Mouse (Mus musculus) stomach, postnatal 0 days (tissue): ENCODE data around the gene A4galt. TPM values are rescaled to one million over a fixed set of nuclear protein-coding genes. Genes with fewer than 3 reads are reported as not detected.
"Not testable (repeated sequence)": the region's sequence is repeated elsewhere in the genome, so short reads cannot be mapped to it uniquely, and the experiment has no call there.

Experiments
- ATAC-seq: fragments of 200-750 bp; cut with Nextera tagmentation; 2 replicates; pipeline ENCODE4 v1.8.0; 2017; ENCODE audit not compliant: low FRiP score, low TSS enrichment
- DNase-seq: peaks from one replicate; pipeline ENCODE4 v3.0.0-alpha.2; 2016; ENCODE audit warnings: low spot score
- H3K27ac ChIP-seq: fragments of 300-500 bp; sonication (generic); replicated peaks from 2 replicates; pipeline ENCODE4 v1.5.1; 2014; ENCODE audit warnings: mild to moderate bottlenecking, control low read depth
- H3K27me3 ChIP-seq: fragments of 300-500 bp; sonication (generic); 2 replicates; pipeline ENCODE4 v1.6.1; 2014; ENCODE audit warnings: low read length; ENCODE audit not compliant: control insufficient read depth, insufficient read depth
- H3K36me3 ChIP-seq: fragments of 300-500 bp; sonication (generic); 2 replicates; pipeline ENCODE4 v1.6.1; 2014; ENCODE audit warnings: low read length, mixed read lengths; ENCODE audit not compliant: control insufficient read depth, insufficient read depth
- H3K4me1 ChIP-seq: fragments of 300-500 bp; sonication (generic); replicated peaks from 2 replicates; pipeline ENCODE4 v1.6.1; 2014; ENCODE audit warnings: antibody characterized with exemption; ENCODE audit not compliant: control insufficient read depth, insufficient read depth
- H3K4me2 ChIP-seq: fragments of 300-500 bp; sonication (generic); replicated peaks from 2 replicates; pipeline ENCODE4 v1.6.1; 2014; ENCODE audit warnings: low read depth, mild to moderate bottlenecking, control low read depth, moderate library complexity
- H3K4me3 ChIP-seq: fragments of 300-500 bp; sonication (generic); 2 replicates; pipeline ENCODE4 v1.5.1; 2014; ENCODE audit warnings: low read depth, low read length, control low read depth
- H3K9ac ChIP-seq: fragments of 300-500 bp; sonication (generic); 2 replicates; pipeline ENCODE4 v1.6.1; 2014; ENCODE audit warnings: mild to moderate bottlenecking, low read length, control low read depth, mixed read lengths
- H3K9me3 ChIP-seq: fragments of 300-500 bp; sonication (generic); 2 replicates; pipeline ENCODE4 v1.6.1; 2016; ENCODE audit warnings: low read length; ENCODE audit not compliant: control insufficient read depth
- CTCF ChIP-seq: IDR thresholded peaks from 2 replicates; pipeline ENCODE4 v1.5.1; 2016; ENCODE audit warnings: antibody characterized with exemption, low read depth, mild to moderate bottlenecking, moderate library complexity
- EP300 ChIP-seq: optimal IDR thresholded peaks from 2 replicates; pipeline ENCODE3; 2016; ENCODE audit warnings: antibody characterized with exemption
- WGBS: fragments of 180-500 bp; shearing (Covaris S2); extraction: QIAGEN DNeasy Blood & Tissue Kit; methylation state at CpG from one replicate; pipeline ENCODE4 v1.1.7; 2014; 5-methylcytosine and 5-hydroxymethylcytosine counted together
- polyA plus RNA-seq: library from polyadenylated mRNA; unstranded; fragments of >200 nt; fragmentation: Nextera tagmentation; extraction: Ambion mirVana; gene quantifications from 2 replicates; pipeline ENCODE4 v1.2.1, GENCODE M21; 2015

Gene A4galt
- polyA plus RNA-seq, 1 experiment from 2014 or later: 23.0 TPM

- WGBS: 58% methylated on average over 4 of the region's 4 CpGs
- H3K9ac ChIP-seq: no peak overlapping the region
- H3K4me1 ChIP-seq: no peaks in the 10 kb centered on the region
- H3K4me2 ChIP-seq: no peak overlapping the region
- no peak overlapping the region for H3K4me3 ChIP-seq
- no peaks in the 10 kb centered on the region for H3K36me3 ChIP-seq
- DNase-seq: no peak
- no peak overlapping the region for H3K27ac ChIP-seq
- no peaks in the 10 kb centered on the region for H3K9me3 ChIP-seq
- TF ChIP-seq EP300 (no peak), CTCF (no peak)
- 0 out of 2 replicates have a peak, but pooled peaks have one; percentile 22 for ATAC-seq
- no peaks in the 10 kb centered on the region for H3K27me3 ChIP-seq
These were observed 25.9 kb upstream of the A4galt start for GRCm38 (mm10) chr15:83277451-83277850.

- DNase-seq, H3K4me3 ChIP-seq, H3K9ac ChIP-seq, H3K27me3 ChIP-seq, H3K9me3 ChIP-seq, H3K36me3 ChIP-seq, H3K4me1 ChIP-seq, H3K4me2 ChIP-seq, H3K27ac ChIP-seq: not testable (repeated sequence)
- ATAC-seq: peak; percentile 27; the same call in 1 of the 2 replicates
These were observed 22.7 kb upstream of the A4galt start for GRCm38 (mm10) chr15:83274237-83274636.

GRCm38 (mm10) chr15:83273017-83273416 is 21.4 kb upstream of the A4galt start:
- Histone ChIP-seq H3K4me2 (no peak overlapping the region), H3K9ac (no peak overlapping the region), H3K36me3 (no peaks in the 10 kb centered on the region), H3K9me3 (no peaks in the 10 kb centered on the region), H3K4me1 (no peaks in the 10 kb centered on the region), H3K27ac (no peak overlapping the region), H3K27me3 (no peaks in the 10 kb centered on the region), H3K4me3 (no peak overlapping the region)
- no peak for TF ChIP-seq CTCF
- TF ChIP-seq EP300: no peak
- 83% methylated on average over 2 of the region's 2 CpGs for WGBS
- ATAC-seq (no peak), DNase-seq (no peak)

- not testable (repeated sequence) for H3K4me2 ChIP-seq, H3K4me1 ChIP-seq, H3K27me3 ChIP-seq, H3K9ac ChIP-seq, H3K36me3 ChIP-seq, H3K27ac ChIP-seq, H3K9me3 ChIP-seq, H3K4me3 ChIP-seq
- 37% methylated on average over 9 of the region's 9 CpGs for WGBS
- ATAC-seq (peak; percentile 81), DNase-seq (peak; percentile 75)
These were observed 19.6 kb upstream of the A4galt start for GRCm38 (mm10) chr15:83271221-83271620.

GRCm38 (mm10) chr15:83269985-83270384 is 18.4 kb upstream of the A4galt start:
- H3K4me3 ChIP-seq, H3K9me3 ChIP-seq, H3K27ac ChIP-seq, H3K4me2 ChIP-seq, H3K36me3 ChIP-seq, H3K27me3 ChIP-seq, ATAC-seq, H3K9ac ChIP-seq, H3K4me1 ChIP-seq, DNase-seq: not testable (repeated sequence)
- 66% methylated on average over 6 of the region's 6 CpGs for WGBS

GRCm38 (mm10) chr15:83268428-83268827 is 16.9 kb upstream of the A4galt start:
- 21% methylated on average over 6 of the region's 7 CpGs for WGBS
- H3K27me3 ChIP-seq, H3K4me3 ChIP-seq, ATAC-seq, H3K27ac ChIP-seq, H3K36me3 ChIP-seq, H3K4me1 ChIP-seq, H3K9me3 ChIP-seq, H3K9ac ChIP-seq: not testable (repeated sequence)
- peak; percentile 48 for DNase-seq
- peak overlapping the region; percentile 29; the same call in 1 of the 2 replicates for H3K4me2 ChIP-seq

- DNase-seq: no peak
- Histone ChIP-seq H3K4me1 (no peaks in the 10 kb centered on the region), H3K27me3 (no peaks in the 10 kb centered on the region), H3K9me3 (no peaks in the 10 kb centered on the region), H3K27ac (no peak overlapping the region), H3K36me3 (no peaks in the 10 kb centered on the region), H3K4me2 (no peak overlapping the region), H3K4me3 (no peak overlapping the region), H3K9ac (no peak overlapping the region)
- 21% methylated on average over 1 of the region's 1 CpGs for WGBS
- ATAC-seq: 0 out of 2 replicates have a peak, but pooled peaks have one; percentile 15
- TF ChIP-seq CTCF: no peak
- TF ChIP-seq EP300: no peak
These were observed 13.7 kb upstream of the A4galt start for GRCm38 (mm10) chr15:83265269-83265668.
